Mouse (Mus musculus) forebrain, embryonic 11.5 days (tissue): ENCODE results near the gene Pcyt1a. TPM values are rescaled to one million over a fixed set of nuclear protein-coding genes. Genes with fewer than 3 reads are reported as not detected.

Source experiments
- ATAC-seq: fragments of 200-750 bp; cut with Nextera tagmentation; replicated peaks from 2 replicates; pipeline ENCODE4 v1.8.0; 2017; ENCODE audit warnings: moderate TSS enrichment; ENCODE audit not compliant: low FRiP score
- DNase-seq: peaks from one replicate; pipeline ENCODE4 v3.0.0-alpha.2; 2017; ENCODE audit warnings: low spot score
- H3K27ac ChIP-seq: fragments of 300-500 bp; sonication (generic); 2 replicates; pipeline ENCODE4 v1.5.1; 2014; ENCODE audit warnings: low read depth, low read length
- H3K27me3 ChIP-seq: fragments of 300-500 bp; sonication (generic); 2 replicates; pipeline ENCODE4 v1.6.1; 2014; ENCODE audit warnings: mild to moderate bottlenecking, low read length, mixed read lengths; ENCODE audit not compliant: control insufficient read depth, insufficient read depth
- H3K36me3 ChIP-seq: fragments of 300-500 bp; sonication (generic); 2 replicates; pipeline ENCODE4 v1.6.1; 2014; ENCODE audit warnings: mild to moderate bottlenecking, low read length, moderate library complexity, mixed read lengths; ENCODE audit not compliant: control insufficient read depth, insufficient read depth
- H3K4me1 ChIP-seq: fragments of 300-500 bp; sonication (generic); replicated peaks from 2 replicates; pipeline ENCODE4 v1.6.1; 2014; ENCODE audit warnings: low read length, mixed read lengths; ENCODE audit not compliant: control insufficient read depth, insufficient read depth
- H3K4me2 ChIP-seq: fragments of 300-500 bp; sonication (generic); 2 replicates; pipeline ENCODE4 v1.6.1; 2014; ENCODE audit warnings: low read depth, mild to moderate bottlenecking, low read length, moderate library complexity, mixed read lengths; ENCODE audit not compliant: severe bottlenecking
- H3K4me3 ChIP-seq: fragments of 300-500 bp; sonication (generic); 2 replicates; pipeline ENCODE4 v1.5.1; 2014; ENCODE audit warnings: low read depth, low read length
- H3K9ac ChIP-seq: fragments of 300-500 bp; sonication (generic); 2 replicates; pipeline ENCODE4 v1.6.1; 2014; ENCODE audit warnings: low read length
- H3K9me3 ChIP-seq: fragments of 300-500 bp; sonication (generic); 2 replicates; pipeline ENCODE4 v1.6.1; 2016; ENCODE audit warnings: low read length, mixed read lengths; ENCODE audit not compliant: control insufficient read depth
- WGBS: fragments of 180-500 bp; shearing (Covaris S2); extraction: QIAGEN DNeasy Blood & Tissue Kit; methylation state at CpG from one replicate; pipeline ENCODE4 v1.1.7; 2014; 5-methylcytosine and 5-hydroxymethylcytosine counted together
- polyA plus RNA-seq: library from polyadenylated mRNA; unstranded; fragments of >200 nt; fragmentation: Nextera tagmentation; extraction: Ambion mirVana; gene quantifications from 2 replicates; pipeline ENCODE4 v1.2.1, GENCODE M21; 2014

Pcyt1a gene
- polyA plus RNA-seq, 1 experiment from 2014 or later, result 41.9 TPM

DNA sequence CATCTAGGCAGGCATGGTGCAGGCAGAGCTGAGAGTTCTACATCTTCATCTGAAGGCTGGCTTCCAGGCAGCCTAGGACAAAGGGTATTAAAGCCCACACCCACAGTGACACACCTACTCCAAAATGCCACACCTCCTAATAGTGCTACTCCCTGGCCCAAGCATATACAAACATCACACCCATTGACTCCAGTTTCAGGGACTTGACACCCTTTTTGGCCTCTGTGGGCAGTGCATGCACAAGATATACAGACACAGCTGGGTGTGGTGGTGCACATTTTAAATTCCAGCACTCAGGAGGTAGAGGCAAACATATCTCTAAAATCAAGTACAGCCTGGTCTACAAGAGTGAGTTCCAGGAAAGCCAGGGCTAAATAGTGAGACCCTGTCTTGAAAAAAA lies 25.4 kb downstream of the Pcyt1a start:
- ATAC-seq, result no peak
- no peak for DNase-seq
- Histone ChIP-seq H3K27me3 (no peaks in the 10 kb centered on the region), H3K4me2 (no peak overlapping the region), H3K4me1 (no peaks in the 10 kb centered on the region), H3K9me3 (no peaks in the 10 kb centered on the region), H3K4me3 (no peak overlapping the region), H3K9ac (no peak overlapping the region), H3K36me3 (no peaks in the 10 kb centered on the region; the same call in 1 of the 2 replicates), H3K27ac (no peak overlapping the region)

DNA sequence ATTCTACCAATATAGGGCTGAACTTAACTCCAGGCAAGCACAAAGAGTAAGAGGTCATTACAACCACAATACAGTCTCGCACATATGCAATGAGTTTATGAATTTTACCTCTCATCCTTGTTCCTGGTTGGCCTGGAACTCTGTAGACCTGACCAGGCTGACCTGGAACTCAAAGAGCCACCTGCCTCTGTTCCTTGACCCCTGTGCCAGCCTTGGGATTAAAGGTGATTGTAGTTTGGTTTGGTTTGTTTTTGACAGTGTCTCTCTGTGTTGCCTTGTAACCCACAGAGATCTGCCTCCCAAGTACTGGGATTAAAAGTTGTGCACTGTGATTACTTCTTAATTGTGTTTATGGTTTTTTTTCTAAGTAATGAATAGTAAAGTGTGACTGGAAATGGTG lies 26.0 kb downstream of the Pcyt1a start:
- H3K36me3 ChIP-seq, result no peaks in the 10 kb centered on the region; the same call in 1 of the 2 replicates
- H3K4me2 ChIP-seq, result no peak overlapping the region
- H3K27me3 ChIP-seq, result no peaks in the 10 kb centered on the region
- ATAC-seq (no peak), DNase-seq (no peak)
- no peak overlapping the region for H3K27ac ChIP-seq
- no peak overlapping the region for H3K9ac ChIP-seq
- H3K9me3 ChIP-seq, result no peaks in the 10 kb centered on the region
- no peaks in the 10 kb centered on the region for H3K4me1 ChIP-seq
- no peak overlapping the region for H3K4me3 ChIP-seq
- WGBS, result 95% methylated on average over 1 of the region's 1 CpGs

GRCm38 (mm10) chr16:32457589-32458386 lies 27.1 kb downstream of the Pcyt1a start:
- Histone ChIP-seq H3K27ac (no peak overlapping the region), H3K9ac (no peak overlapping the region), H3K36me3 (no peaks in the 10 kb centered on the region; the same call in 1 of the 2 replicates), H3K4me2 (no peak overlapping the region), H3K4me3 (no peak overlapping the region), H3K4me1 (no peaks in the 10 kb centered on the region), H3K9me3 (no peaks in the 10 kb centered on the region), H3K27me3 (no peaks in the 10 kb centered on the region)
- WGBS, result 69% methylated on average over 10 of the region's 10 CpGs
- ATAC-seq (no peak), DNase-seq (peak; percentile 50)

- 61% methylated on average over 4 of the region's 4 CpGs for WGBS
- H3K27ac ChIP-seq, result no peak overlapping the region
- ATAC-seq (no peak), DNase-seq (no peak)
- H3K9ac ChIP-seq, result no peak overlapping the region
- H3K4me2 ChIP-seq, result no peak overlapping the region
- H3K4me1 ChIP-seq, result no peaks in the 10 kb centered on the region
- no peak overlapping the region for H3K4me3 ChIP-seq
- no peaks in the 10 kb centered on the region; the same call in 1 of the 2 replicates for H3K36me3 ChIP-seq
- H3K9me3 ChIP-seq, result no peaks in the 10 kb centered on the region
- H3K27me3 ChIP-seq, result no peaks in the 10 kb centered on the region
Measured at GRCm38 (mm10) chr16:32460518-32460917, 29.8 kb downstream of the Pcyt1a start.

- Histone ChIP-seq H3K9me3 (no peaks in the 10 kb centered on the region), H3K4me1 (no peaks in the 10 kb centered on the region), H3K27me3 (no peaks in the 10 kb centered on the region), H3K4me2 (no peak overlapping the region), H3K27ac (no peak overlapping the region), H3K36me3 (no peaks in the 10 kb centered on the region; the same call in 1 of the 2 replicates), H3K4me3 (no peak overlapping the region), H3K9ac (no peak overlapping the region)
- DNase-seq (no peak), ATAC-seq (no peak)
- WGBS, result 96% methylated on average over 5 of the region's 5 CpGs
Measured at GRCm38 (mm10) chr16:32461713-32462112, 31.0 kb downstream of the Pcyt1a start.

- WGBS, result 95% methylated on average over 16 of the region's 16 CpGs
- Histone ChIP-seq H3K36me3 (no peaks in the 10 kb centered on the region; the same call in 1 of the 2 replicates), H3K9ac (no peak overlapping the region), H3K27ac (no peak overlapping the region), H3K9me3 (no peaks in the 10 kb centered on the region), H3K27me3 (no peaks in the 10 kb centered on the region), H3K4me2 (no peak overlapping the region), H3K4me1 (no peaks in the 10 kb centered on the region), H3K4me3 (no peak overlapping the region)
- DNase-seq (no peak), ATAC-seq (no peak)
Measured at GRCm38 (mm10) chr16:32462950-32463349, 32.2 kb downstream of the Pcyt1a start.

DNA sequence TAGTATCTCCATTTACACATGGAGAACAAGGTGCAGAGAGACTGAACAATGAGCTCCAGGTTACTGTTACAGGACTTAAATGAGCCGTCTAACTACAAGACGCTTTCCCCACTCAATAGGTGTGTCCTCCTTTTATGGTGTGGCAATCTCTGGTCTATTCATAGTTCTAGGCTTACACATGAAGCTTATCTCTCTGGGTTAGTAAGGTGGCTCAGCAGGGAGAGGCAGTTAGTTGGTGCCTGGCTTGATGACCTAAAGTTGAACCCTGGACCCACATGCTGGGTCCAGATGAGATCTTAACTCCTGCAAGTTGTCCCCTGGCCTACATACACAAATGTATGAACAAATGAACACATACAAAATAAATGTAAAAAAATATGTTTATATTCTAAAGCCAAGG lies 32.7 kb downstream of the Pcyt1a start:
- H3K27me3 ChIP-seq, result no peaks in the 10 kb centered on the region
- no peak for DNase-seq
- no peaks in the 10 kb centered on the region; the same call in 1 of the 2 replicates for H3K36me3 ChIP-seq
- H3K9ac ChIP-seq, result no peak overlapping the region
- no peak for ATAC-seq
- 97% methylated on average over 2 of the region's 2 CpGs for WGBS
- H3K27ac ChIP-seq, result no peak overlapping the region
- no peaks in the 10 kb centered on the region for H3K4me1 ChIP-seq
- no peaks in the 10 kb centered on the region for H3K9me3 ChIP-seq
- no peak overlapping the region for H3K4me2 ChIP-seq
- H3K4me3 ChIP-seq, result no peak overlapping the region

- Histone ChIP-seq H3K9me3 (no peaks in the 10 kb centered on the region), H3K27ac (no peak overlapping the region), H3K27me3 (no peaks in the 10 kb centered on the region), H3K4me3 (no peak overlapping the region), H3K4me2 (no peak overlapping the region), H3K4me1 (no peaks in the 10 kb centered on the region), H3K36me3 (no peaks in the 10 kb centered on the region; the same call in 1 of the 2 replicates), H3K9ac (no peak overlapping the region)
- WGBS, result 0% methylated on average over 1 of the region's 1 CpGs
- DNase-seq (no peak), ATAC-seq (no peak)
Measured at GRCm38 (mm10) chr16:32464908-32465307, 34.2 kb downstream of the Pcyt1a start.

DNA sequence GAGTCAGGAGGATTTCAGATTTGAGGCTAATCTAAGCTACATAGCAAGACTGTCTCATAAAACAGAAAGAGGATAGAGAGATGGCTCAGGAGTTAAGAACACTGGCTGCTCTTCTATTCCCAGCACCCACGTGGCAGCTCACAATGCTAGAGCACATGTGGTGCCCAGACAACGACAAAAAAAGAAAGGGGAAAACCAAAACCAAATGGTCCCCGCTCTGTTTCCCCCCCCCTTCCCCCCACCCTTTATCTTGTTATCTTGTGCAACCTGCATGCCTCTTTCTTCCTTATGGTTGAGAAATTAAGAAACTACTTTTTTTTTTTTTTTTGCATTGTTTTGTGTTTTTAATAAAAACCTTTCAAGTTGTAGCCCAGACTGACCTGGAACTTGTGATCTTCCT lies 37.8 kb downstream of the Pcyt1a start:
- no peaks in the 10 kb centered on the region for H3K36me3 ChIP-seq

More for the DNA sequence above, 37.8 kb downstream of the Pcyt1a start:
- Histone ChIP-seq H3K9ac (no peak overlapping the region), H3K27me3 (no peaks in the 10 kb centered on the region), H3K4me3 (no peak overlapping the region), H3K9me3 (no peaks in the 10 kb centered on the region), H3K27ac (no peak overlapping the region), H3K4me1 (no peaks in the 10 kb centered on the region; the same call in 1 of the 2 replicates), H3K4me2 (no peak overlapping the region)
- ATAC-seq, result no peak
- DNase-seq, result no peak
- 90% methylated on average over 3 of the region's 3 CpGs for WGBS
